Mouse (Mus musculus) lung, adult 2 months (tissue): ENCODE measurements at regions not wholly inside any gene's neighbourhood (a gene's known extent, or its start where the extent isn't known, plus 50 kb on each side); places are given as distances from the start of the nearest gene placed in this dataset.

Source experiments
- CTCF ChIP-seq: fragments of 200-500 bp; IDR thresholded peaks from 2 replicates; pipeline ENCODE4 v1.5.1; 2011; ENCODE audit warnings: mild to moderate bottlenecking, low read length, control low read depth; ENCODE audit not compliant: insufficient read depth
- POLR2A ChIP-seq: fragments of 200-500 bp; IDR thresholded peaks from 2 replicates; pipeline ENCODE4 v1.6.1; 2011; ENCODE audit warnings: low read depth, mild to moderate bottlenecking, control low read depth, low read length, borderline replicate concordance; ENCODE audit errors: extremely low read depth

- TF ChIP-seq CTCF = no peak
- no peak for TF ChIP-seq POLR2A
Observed at GRCm38 (mm10) chr14:100488837-100489236, 204.4 kb upstream of the Klf12 start.
